Mouse (Mus musculus) hindbrain, embryonic 11.5 days (tissue): Measurements from ENCODE around the gene Pspn. TPM values are rescaled to one million over a fixed set of nuclear protein-coding genes. Genes with fewer than 3 reads are reported as not detected.

ENCODE experiments used
- ATAC-seq: fragments of 200-750 bp; cut with Nextera tagmentation; 2 replicates; pipeline ENCODE4 v1.8.0; 2017; ENCODE audit warnings: mild to moderate bottlenecking, moderate TSS enrichment, moderate library complexity; ENCODE audit not compliant: low FRiP score
- DNase-seq: peaks from one replicate; pipeline ENCODE4 v3.0.0-alpha.2; 2015; ENCODE audit warnings: low spot score
- H3K27ac ChIP-seq: fragments of 300-500 bp; sonication (generic); 2 replicates; pipeline ENCODE4 v1.5.1; 2014; ENCODE audit warnings: mild to moderate bottlenecking, low read depth, low read length
- H3K27me3 ChIP-seq: fragments of 300-500 bp; sonication (generic); 2 replicates; pipeline ENCODE4 v1.6.1; 2014; ENCODE audit warnings: mild to moderate bottlenecking, low read length, moderate library complexity, mixed read lengths; ENCODE audit not compliant: control insufficient read depth, insufficient read depth
- H3K36me3 ChIP-seq: fragments of 300-500 bp; sonication (generic); 2 replicates; pipeline ENCODE4 v1.6.1; 2014; ENCODE audit warnings: mild to moderate bottlenecking, low read length, moderate library complexity, mixed read lengths; ENCODE audit not compliant: control insufficient read depth, insufficient read depth
- H3K4me1 ChIP-seq: fragments of 300-500 bp; sonication (generic); replicated peaks from 2 replicates; pipeline ENCODE4 v1.6.1; 2014; ENCODE audit warnings: low read length, mixed read lengths; ENCODE audit not compliant: control insufficient read depth, insufficient read depth
- H3K4me2 ChIP-seq: fragments of 300-500 bp; sonication (generic); replicated peaks from 2 replicates; pipeline ENCODE4 v1.6.1; 2014; ENCODE audit warnings: mild to moderate bottlenecking, low read depth, low read length
- H3K4me3 ChIP-seq: fragments of 300-500 bp; sonication (generic); 2 replicates; pipeline ENCODE4 v1.5.1; 2014; ENCODE audit warnings: low read depth, low read length
- H3K9ac ChIP-seq: fragments of 300-500 bp; sonication (generic); 2 replicates; pipeline ENCODE4 v1.6.1; 2014; ENCODE audit warnings: low read depth, low read length
- H3K9me3 ChIP-seq: fragments of 300-500 bp; sonication (generic); 2 replicates; pipeline ENCODE4 v1.6.1; 2016; ENCODE audit warnings: low read length; ENCODE audit not compliant: control insufficient read depth
- WGBS: fragments of 180-500 bp; shearing (Covaris S2); extraction: QIAGEN DNeasy Blood & Tissue Kit; methylation state at CpG from one replicate; pipeline ENCODE4 v1.1.7; 2014; 5-methylcytosine and 5-hydroxymethylcytosine counted together
- polyA plus RNA-seq: library from polyadenylated mRNA; unstranded; fragments of >200 nt; fragmentation: Nextera tagmentation; extraction: Ambion mirVana; gene quantifications from 2 replicates; pipeline ENCODE4 v1.2.1, GENCODE M21; 2014

Pspn gene
- polyA plus RNA-seq, 1 experiment from 2014 or later: not detected

DNA sequence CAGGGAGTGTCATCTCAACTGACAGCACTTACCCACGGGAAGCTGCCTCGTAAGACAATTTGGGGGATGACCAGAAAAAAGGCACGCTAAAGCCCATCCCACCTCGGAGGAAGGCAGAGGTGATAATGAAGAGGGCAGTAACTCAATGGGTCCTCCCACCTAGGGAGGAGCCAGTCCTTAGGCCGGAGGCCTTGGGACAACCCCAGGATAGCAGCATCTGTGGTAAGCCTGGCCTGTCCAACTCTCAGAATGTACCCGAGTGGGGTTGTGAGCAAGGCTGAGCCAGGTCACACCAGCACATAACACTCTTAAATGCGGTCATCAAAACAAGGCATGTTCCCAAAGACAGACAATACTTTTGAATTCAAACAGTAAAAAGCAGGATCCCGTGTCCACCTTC is 29.9 kb upstream of the Pspn start:
- H3K4me3 ChIP-seq: peak overlapping the region; percentile 78
- no peak overlapping the region for H3K27ac ChIP-seq
- peaks cover 11% of the 10 kb centered on the region for H3K36me3 ChIP-seq
- H3K4me2 ChIP-seq: peak overlapping the region; percentile 94
- no peaks in the 10 kb centered on the region for H3K27me3 ChIP-seq
- no peaks in the 10 kb centered on the region for H3K9me3 ChIP-seq
- DNase-seq (no peak), ATAC-seq (no peak)
- peak overlapping the region; percentile 99 for H3K9ac ChIP-seq
- H3K4me1 ChIP-seq: peaks cover 9% of the 10 kb centered on the region
- WGBS: 53% methylated on average over 8 of the region's 8 CpGs

DNA sequence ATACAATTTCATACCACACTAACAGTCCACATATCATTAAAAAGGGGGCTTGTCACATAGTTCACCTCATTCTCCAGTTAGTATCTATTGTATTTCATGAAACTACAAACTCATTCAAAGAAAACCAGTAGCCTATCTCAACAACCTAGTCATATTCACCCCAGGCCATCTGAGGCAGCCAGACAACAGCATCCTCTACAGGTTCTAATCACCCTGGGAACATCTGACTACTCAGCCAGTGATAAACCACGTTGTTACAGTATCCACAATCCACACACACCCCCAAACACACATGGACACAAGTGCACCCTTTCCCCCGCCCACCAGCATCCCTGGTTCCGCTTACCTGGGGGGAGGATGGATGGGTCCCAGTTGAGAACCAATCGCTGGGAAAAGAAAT is 27.7 kb upstream of the Pspn start:
- Histone ChIP-seq H3K27ac (no peak overlapping the region), H3K27me3 (no peaks in the 10 kb centered on the region), H3K36me3 (peaks cover 28% of the 10 kb centered on the region), H3K4me2 (no peak overlapping the region), H3K4me3 (no peak overlapping the region), H3K9me3 (no peaks in the 10 kb centered on the region), H3K4me1 (peaks cover 9% of the 10 kb centered on the region), H3K9ac (no peak overlapping the region)
- 87% methylated on average over 4 of the region's 4 CpGs for WGBS
- no peak for DNase-seq
- no peak for ATAC-seq

DNA sequence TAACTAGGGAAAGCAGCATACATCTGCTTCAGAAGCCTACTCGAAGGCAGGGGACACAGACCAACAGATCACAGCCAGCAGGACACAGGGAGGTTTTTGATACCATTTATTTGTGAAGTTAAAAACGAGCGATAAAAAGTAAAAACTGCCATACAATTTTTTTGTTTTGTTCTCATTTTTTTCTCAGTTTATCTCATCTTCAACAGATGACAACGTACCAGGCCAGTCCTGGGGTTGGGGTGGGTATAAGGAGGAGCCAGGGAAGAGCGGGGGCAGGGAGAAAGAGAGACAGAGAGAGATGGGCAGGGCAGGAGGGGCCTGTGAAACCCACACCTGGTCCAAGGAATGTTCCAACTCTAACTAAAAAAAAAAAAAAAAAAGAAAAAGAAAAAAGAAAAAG is 21.1 kb upstream of the Pspn start:
- Histone ChIP-seq H3K4me2 (no peak overlapping the region), H3K4me3 (no peak overlapping the region), H3K27ac (no peak overlapping the region), H3K9ac (no peak overlapping the region), H3K9me3 (no peaks in the 10 kb centered on the region), H3K27me3 (no peaks in the 10 kb centered on the region), H3K36me3 (peaks cover 32% of the 10 kb centered on the region), H3K4me1 (no peaks in the 10 kb centered on the region)
- WGBS: 92% methylated on average over 5 of the region's 5 CpGs
- DNase-seq (no peak), ATAC-seq (no peak)

GRCm38 (mm10) chr17:57019693-57020092 is 19.9 kb upstream of the Pspn start:
- H3K9ac ChIP-seq: no peak overlapping the region
- H3K27ac ChIP-seq: no peak overlapping the region
- ATAC-seq: no peak
- H3K27me3 ChIP-seq: no peaks in the 10 kb centered on the region
- no peaks in the 10 kb centered on the region for H3K9me3 ChIP-seq
- no peak overlapping the region for H3K4me2 ChIP-seq
- H3K4me1 ChIP-seq: no peaks in the 10 kb centered on the region
- 92% methylated on average over 2 of the region's 2 CpGs for WGBS
- no peak for DNase-seq
- no peak overlapping the region for H3K4me3 ChIP-seq
- peaks cover 27% of the 10 kb centered on the region for H3K36me3 ChIP-seq

- Histone ChIP-seq H3K27ac (no peak overlapping the region), H3K9me3 (no peaks in the 10 kb centered on the region), H3K36me3 (no peaks in the 10 kb centered on the region), H3K9ac (no peak overlapping the region; the same call in 1 of the 2 replicates), H3K27me3 (no peaks in the 10 kb centered on the region), H3K4me1 (no peaks in the 10 kb centered on the region), H3K4me2 (peak overlapping the region; percentile 89), H3K4me3 (no peak overlapping the region)
- WGBS: 69% methylated on average over 13 of the region's 13 CpGs
- DNase-seq: no peak
- ATAC-seq: no peak; the same call in 1 of the 2 replicates
Observed at GRCm38 (mm10) chr17:57012245-57012795, 12.5 kb upstream of the Pspn start.

- Histone ChIP-seq H3K4me2 (peak within 1 kb of the TSS; percentile 89), H3K4me1 (no peaks in the 10 kb centered on the region), H3K9ac (peak within 1 kb of the TSS; percentile 77), H3K4me3 (peak within 1 kb of the TSS; percentile 71), H3K36me3 (no peaks in the 10 kb centered on the region), H3K27me3 (no peaks in the 10 kb centered on the region), H3K27ac (peak within 1 kb of the TSS; percentile 86), H3K9me3 (no peaks in the 10 kb centered on the region)
- WGBS: under 1% methylated on average over 51 of the region's 51 CpGs
- ATAC-seq (peak; percentile 93), DNase-seq (peak; percentile 100)
Observed at GRCm38 (mm10) chr17:57011236-57012141, 11.7 kb upstream of the Pspn start, which contains the start of the genes Gtf2f1 and Gm17949. Gene Gtf2f1 (minus strand): TSS chr17:57011288. Gene Gm17949 (plus strand): TSS chr17:57011469.

- Histone ChIP-seq H3K27me3 (no peaks in the 10 kb centered on the region), H3K4me3 (peak overlapping the region; percentile 71), H3K4me1 (no peaks in the 10 kb centered on the region), H3K9ac (peak overlapping the region; percentile 66), H3K27ac (peak overlapping the region; percentile 48; the same call in 1 of the 2 replicates), H3K36me3 (no peaks in the 10 kb centered on the region), H3K9me3 (no peaks in the 10 kb centered on the region), H3K4me2 (peak overlapping the region; percentile 75)
- WGBS: under 1% methylated on average over 19 of the region's 19 CpGs
- peak; percentile 67 for ATAC-seq
- DNase-seq: no peak
Observed at GRCm38 (mm10) chr17:57010911-57011235, 11.1 kb upstream of the Pspn start.

DNA sequence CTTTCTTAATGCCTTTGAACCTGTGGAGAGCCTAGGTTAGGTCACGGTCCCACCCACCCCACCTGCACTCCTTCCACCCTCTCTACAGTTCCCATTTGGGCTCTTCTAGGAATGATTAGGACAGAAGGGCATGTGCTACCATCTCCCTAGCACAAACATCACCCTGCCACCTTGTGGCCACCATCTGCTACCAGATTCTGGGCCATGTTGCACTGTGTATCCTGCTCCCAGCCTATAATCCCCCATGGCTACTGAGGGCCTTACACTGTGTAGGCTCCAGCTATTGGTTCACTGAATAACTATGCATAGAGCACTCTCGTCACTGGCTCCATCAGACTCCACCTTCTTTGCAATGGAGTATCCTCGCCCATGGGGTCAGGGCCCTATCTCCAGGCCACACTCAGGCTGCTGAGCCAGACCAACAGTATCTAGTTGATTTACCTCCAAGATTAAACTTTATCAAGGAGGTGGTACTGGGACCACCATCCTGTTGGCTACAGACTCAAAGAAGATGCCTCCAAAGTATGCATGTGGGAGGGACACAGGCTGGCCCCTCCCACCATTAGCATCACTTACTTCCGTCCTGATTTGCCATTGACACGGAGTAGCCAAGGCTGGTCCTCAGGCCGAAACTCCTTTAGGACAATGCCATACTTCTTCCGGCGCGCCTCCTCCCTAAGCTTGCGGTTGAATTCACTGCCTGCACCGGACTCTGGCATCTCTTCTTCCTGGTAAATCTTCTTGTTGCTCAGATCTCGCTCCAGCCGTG is 7.5 kb upstream of the Pspn start:
- DNase-seq: no peak
- no peak overlapping the region for H3K9ac ChIP-seq
- no peak for ATAC-seq
- no peaks in the 10 kb centered on the region for H3K4me1 ChIP-seq
- no peaks in the 10 kb centered on the region for H3K9me3 ChIP-seq
- H3K4me2 ChIP-seq: no peak overlapping the region
- WGBS: 88% methylated on average over 13 of the region's 13 CpGs
- H3K27me3 ChIP-seq: no peaks in the 10 kb centered on the region
- H3K27ac ChIP-seq: no peak overlapping the region
- H3K4me3 ChIP-seq: no peak overlapping the region
- peaks cover 10% of the 10 kb centered on the region; the same call in 1 of the 2 replicates for H3K36me3 ChIP-seq
